Mouse (Mus musculus): ENCODE data around the gene Zfp597.

Zfp597 gene

GRCm38 (mm10) chr16:3855776-3856175 lies 28.6 kb downstream of the Zfp597 start:
- WGBS, result 85% methylated on average over 1 of the region's 1 CpGs

GRCm38 (mm10) chr16:3854437-3855182 lies 29.8 kb downstream of the Zfp597 start:
- WGBS, result 69% methylated on average over 11 of the region's 11 CpGs

- WGBS, result 67% methylated on average over 12 of the region's 12 CpGs
These were observed 31.8 kb downstream of the Zfp597 start for GRCm38 (mm10) chr16:3852586-3852985.

- WGBS, result 97% methylated on average over 13 of the region's 13 CpGs
These were observed 33.1 kb downstream of the Zfp597 start for GRCm38 (mm10) chr16:3851301-3851700.

GRCm38 (mm10) chr16:3848416-3848815 lies 35.9 kb downstream of the Zfp597 start:
- 75% methylated on average over 3 of the region's 3 CpGs for WGBS

GRCm38 (mm10) chr16:3847871-3848270 lies 36.5 kb downstream of the Zfp597 start:
- WGBS, result 75% methylated on average over 4 of the region's 4 CpGs

GRCm38 (mm10) chr16:3846711-3847518 lies 37.4 kb downstream of the Zfp597 start, which contains the start of gene Zfp174:
Gene Zfp174, plus strand, starts transcription at chr16:3847268.
- 2% methylated on average over 38 of the region's 38 CpGs for WGBS

GRCm38 (mm10) chr16:3843796-3844195 lies 40.6 kb downstream of the Zfp597 start:
- WGBS, result 89% methylated on average over 1 of the region's 1 CpGs

GRCm38 (mm10) chr16:3842989-3843388 lies 41.4 kb downstream of the Zfp597 start:
- 24% methylated on average over 4 of the region's 4 CpGs for WGBS

- WGBS, result 54% methylated on average over 17 of the region's 17 CpGs
These were observed 45.0 kb downstream of the Zfp597 start for GRCm38 (mm10) chr16:3839157-3839885.

GRCm38 (mm10) chr16:3835461-3835860 lies 48.9 kb downstream of the Zfp597 start:
- 94% methylated on average over 2 of the region's 2 CpGs for WGBS

GRCm38 (mm10) chr16:3830588-3831109 lies 53.7 kb downstream of the Zfp597 start, which contains the start of gene Olfr15:
Gene Olfr15, plus strand, starts transcription at chr16:3830878.

GRCm38 (mm10) chr16:3829727-3830126 lies 54.6 kb downstream of the Zfp597 start:
- 86% methylated on average over 2 of the region's 2 CpGs for WGBS

- WGBS, result 58% methylated on average over 3 of the region's 3 CpGs
These were observed 56.3 kb downstream of the Zfp597 start for GRCm38 (mm10) chr16:3828021-3828420.

- 92% methylated on average over 2 of the region's 2 CpGs for WGBS
These were observed 64.2 kb downstream of the Zfp597 start for GRCm38 (mm10) chr16:3820202-3820601.

GRCm38 (mm10) chr16:3814667-3815066 lies 69.7 kb downstream of the Zfp597 start:
- 82% methylated on average over 6 of the region's 6 CpGs for WGBS

All from cerebral cortex, adult 2 months (tissue).